Mouse (Mus musculus) lung, postnatal 10 days (tissue): ENCODE data around the gene Igsf3.

ENCODE experiments used
- DNase-seq: peaks from one replicate; pipeline ENCODE4 v3.0.0; 2021

The Igsf3 gene

GRCm38 (mm10) chr3:101376538-101377247 lies at the start of gene Igsf3:
Gene Igsf3 (plus strand): TSS chr3:101377083.
- DNase-seq: peak; percentile 84

DNA sequence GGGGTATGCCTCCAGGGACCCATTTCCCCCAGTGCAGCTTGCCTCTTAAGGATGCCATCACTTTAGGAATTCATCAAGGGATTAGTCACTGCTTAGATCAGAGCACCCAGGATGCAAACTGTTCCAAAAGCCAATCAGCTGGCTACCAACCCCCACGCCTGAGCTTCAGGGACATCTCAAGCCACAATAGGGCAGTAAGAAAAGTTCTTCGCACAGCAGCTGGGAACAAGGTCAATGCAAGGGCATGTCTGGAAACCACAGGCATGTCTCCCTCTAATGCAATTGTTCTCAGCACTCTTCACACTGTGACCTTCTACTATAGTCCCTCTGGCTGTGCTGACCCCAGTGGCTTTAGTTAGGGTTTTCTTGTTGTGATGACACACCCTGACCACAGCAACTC lies 49.6 kb upstream of the Igsf3 start:
- no peak for DNase-seq

DNA sequence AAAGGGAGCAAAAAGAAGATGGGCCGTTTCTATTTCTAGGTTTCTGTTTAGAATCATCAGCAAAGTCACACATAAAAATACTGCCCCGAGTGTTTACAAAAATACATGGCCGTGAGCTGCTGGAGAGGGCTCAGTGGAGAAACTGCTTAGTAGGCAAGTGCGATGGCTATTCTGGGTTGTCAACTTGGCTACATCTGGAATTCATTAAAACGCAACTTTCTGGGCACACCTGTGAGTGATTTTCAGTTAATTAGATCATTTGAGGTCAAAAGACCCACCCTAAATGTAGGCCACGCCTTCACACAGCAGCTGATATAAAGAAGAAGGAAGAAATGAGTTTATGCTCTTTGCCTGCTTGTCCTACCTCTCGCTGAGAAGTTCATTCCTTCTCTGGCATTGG lies 48.3 kb upstream of the Igsf3 start:
- no peak for DNase-seq

- DNase-seq: no peak
Measured at GRCm38 (mm10) chr3:101343199-101343924, 33.5 kb upstream of the Igsf3 start.

DNA sequence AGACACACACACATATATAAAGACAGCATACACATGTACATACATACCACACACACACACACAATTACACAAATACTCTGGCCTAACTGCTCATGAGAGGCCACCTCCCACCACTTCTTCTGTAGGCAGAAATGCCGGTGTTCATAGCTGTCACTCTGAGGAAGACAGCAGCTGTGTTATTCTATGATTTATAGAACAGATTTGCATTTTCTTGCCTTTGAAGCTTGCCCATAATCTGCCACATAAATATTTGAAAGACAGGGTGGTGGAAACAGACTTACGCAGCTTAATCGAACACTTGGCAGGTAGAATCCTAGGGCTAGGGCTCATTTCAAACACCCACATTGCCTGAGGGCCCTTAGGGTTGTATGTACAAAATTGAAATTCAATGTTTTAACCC lies 32.6 kb upstream of the Igsf3 start:
- no peak for DNase-seq

GRCm38 (mm10) chr3:101345299-101345698 lies 31.6 kb upstream of the Igsf3 start:
- DNase-seq: no peak

DNA sequence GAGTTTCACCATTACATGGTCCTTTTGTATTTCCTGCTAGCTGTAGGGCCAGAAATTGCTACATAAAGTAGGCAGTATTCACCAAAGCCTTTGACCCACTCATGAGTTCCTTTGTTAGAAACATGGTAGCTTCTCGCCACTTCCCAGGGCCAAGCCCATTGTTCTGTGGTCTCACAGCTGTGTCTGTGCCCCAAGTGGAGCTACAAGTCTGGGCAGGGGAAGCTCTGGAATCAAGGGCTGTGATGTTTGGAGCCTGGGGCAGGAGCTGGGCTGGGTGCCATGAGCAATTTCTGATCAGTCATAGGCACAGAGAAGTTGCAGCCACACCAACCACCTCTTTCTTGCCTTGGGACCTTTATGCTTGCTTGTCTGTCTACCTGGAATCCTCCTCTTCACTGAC lies 30.1 kb upstream of the Igsf3 start:
- DNase-seq: no peak

DNA sequence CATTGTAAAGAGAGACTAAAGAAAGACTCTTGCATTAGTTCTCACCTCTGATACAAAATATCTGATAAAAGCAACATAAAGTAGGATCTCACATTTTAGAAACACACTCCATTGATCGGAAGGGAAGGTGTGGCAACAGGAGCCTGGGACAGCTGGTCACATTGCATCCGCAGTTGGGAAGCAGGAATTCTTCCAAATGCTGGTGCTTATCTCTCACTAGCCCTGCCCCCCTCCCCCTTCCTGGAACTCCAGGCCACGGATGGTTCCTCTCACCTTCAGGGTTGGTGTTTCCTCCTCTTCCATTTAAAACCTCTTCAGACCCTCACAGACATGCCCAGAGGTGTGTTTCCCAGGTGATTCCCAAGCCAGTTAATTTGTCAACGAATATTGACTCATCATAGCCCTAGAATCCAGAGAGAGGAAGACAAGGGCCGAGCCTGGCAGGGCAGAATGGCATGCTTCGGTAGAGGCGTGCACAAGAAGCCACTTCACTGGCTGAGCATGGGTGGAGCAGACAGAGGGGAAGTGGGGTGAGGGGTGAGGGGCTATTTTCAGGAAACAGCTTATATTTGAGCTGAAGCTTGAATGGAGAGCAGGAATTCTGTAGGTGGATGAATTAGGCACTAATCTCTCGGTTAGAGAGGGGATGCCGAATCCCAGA lies 28.3 kb upstream of the Igsf3 start:
- DNase-seq: no peak

DNA sequence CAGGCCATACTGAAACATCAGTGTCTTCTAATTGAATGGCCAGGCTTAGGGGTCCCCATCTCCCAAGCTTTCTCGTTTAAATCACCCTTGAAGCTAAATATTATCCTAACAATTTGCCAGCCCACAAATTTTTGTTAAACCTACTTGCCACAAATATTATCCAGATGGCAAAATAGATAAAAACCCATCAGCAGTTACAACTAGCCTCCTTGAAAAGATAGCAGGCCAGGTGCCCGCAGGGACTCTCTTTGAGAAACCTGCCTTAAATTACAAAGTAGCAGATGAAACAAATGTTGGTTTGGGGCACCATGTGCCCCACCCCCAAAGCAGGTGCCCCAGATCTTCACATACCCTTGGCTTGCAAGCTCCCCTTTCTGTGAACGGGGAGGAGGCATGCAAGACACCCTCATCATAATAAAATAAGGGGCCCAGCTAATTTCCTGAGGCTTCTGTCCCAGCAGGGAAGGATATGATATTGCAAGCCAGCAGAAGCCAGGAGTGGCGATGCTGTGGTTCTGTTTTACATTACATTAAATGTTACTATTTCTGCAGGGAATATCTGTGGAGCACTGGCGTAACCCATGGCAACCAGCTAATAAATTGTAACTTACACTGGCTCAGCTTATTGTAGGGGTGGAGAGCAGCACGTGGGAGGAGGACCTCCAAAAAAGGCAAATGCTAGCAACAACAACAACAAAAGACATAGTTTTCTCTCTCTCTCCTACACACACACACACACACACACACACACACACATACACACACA lies 27.2 kb upstream of the Igsf3 start:
- no peak for DNase-seq

DNA sequence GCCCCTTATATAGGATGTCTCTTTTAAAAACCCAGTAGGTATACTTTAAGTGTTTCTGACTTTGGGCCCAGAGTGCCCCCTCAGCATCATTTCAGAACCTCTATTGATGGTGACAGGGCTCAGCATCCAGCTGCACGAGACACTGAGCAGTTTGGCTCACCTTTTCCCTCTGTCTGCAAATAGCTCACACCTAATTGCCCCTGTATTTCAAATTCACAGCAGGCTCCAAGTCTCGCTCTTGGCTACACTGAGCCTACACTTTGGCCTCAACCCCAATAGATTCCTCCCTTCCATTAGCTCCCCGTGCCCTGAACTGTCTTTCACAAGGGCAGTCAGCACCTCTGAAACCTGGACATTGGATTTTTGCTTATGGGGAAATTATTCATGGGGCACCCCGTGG lies 26.5 kb upstream of the Igsf3 start:
- no peak for DNase-seq

- no peak for DNase-seq
Measured at GRCm38 (mm10) chr3:101354490-101354889, 22.4 kb upstream of the Igsf3 start.

GRCm38 (mm10) chr3:101355702-101356101 lies 21.2 kb upstream of the Igsf3 start:
- no peak for DNase-seq

GRCm38 (mm10) chr3:101356583-101357553 lies 20.0 kb upstream of the Igsf3 start:
- DNase-seq: no peak

DNA sequence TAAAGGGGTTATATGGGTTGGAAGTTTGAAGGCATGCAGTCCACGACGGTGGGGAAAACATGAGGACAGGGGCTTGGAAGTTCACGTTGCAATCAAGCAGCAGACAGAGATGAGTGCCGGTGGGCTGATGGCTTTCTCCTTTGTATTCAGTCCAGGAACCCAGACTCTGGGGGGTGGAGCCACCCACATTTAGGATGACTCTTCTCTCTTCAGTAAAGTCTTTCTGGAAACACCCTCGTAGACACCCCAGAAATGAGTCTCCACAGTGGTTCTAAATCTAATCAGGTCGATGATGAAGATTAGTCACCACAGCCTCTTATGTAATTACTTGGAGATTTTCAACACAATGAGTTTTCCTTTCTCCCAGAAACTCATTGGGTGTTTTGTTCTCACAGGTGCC lies 16.1 kb upstream of the Igsf3 start:
- no peak for DNase-seq

DNA sequence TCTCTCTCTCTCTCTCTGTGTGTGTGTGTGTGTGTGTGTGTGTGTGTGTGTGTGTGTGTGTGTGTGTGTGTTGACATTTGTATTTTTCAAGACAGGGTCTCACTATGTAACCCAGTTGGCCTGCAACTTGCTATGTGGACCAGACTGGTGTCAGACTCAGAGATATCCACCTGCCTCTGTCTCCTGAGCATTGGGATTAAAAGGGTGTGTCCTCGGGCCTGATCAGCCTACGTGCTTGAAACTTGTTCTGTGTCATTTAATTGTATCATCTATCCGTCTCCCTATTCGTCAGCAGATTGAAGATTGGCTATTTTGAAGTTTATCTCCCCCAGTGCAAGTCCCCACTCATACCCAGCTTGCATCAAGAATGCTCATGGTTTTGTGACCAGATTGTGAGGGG lies 14.5 kb upstream of the Igsf3 start:
- DNase-seq: no peak

DNA sequence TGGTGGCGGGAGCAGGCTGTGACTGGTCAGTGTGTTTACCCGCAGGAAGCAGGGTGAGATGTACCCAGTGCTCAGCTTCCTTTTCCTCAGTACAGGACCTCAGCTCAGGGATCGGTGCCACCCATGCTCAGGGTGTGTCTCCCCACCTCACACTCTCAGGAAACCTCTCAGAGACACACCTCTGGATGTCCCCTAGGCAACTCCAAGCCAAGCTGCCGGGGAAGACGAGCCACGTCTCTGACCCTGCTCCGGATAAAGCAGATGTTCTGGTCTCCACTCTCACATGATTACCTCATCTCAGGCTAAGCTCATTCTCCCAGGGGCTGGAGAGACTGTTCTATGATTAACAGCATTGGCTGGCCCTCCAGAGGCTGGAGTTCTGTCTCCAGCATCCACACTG lies 13.3 kb upstream of the Igsf3 start:
- DNase-seq: no peak

DNA sequence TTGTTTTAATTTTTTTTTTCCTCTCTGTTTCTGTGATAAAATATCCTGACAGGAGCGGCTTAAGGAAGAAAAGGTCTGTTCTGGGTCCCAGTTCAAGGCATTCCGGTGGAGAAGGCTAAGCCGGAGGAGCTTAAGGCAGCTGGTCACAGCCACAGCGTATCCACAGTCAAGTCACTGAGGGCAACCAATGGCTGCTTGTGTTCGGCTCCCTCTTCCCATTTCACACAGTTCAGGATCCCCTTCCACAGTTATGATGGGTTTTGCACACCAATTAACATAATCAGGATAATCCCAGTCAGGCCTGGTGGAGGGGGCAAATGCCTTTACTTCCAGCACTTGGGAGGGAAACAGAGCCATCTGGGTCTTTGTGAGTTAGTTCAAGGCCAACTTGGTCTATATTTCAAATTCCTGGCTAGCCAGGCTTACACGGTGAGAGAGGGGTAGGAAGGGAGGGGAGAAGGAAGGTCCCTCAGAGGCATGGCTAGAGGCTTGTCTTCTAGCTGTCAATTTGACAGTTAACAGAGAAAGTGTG lies 11.7 kb upstream of the Igsf3 start:
- DNase-seq: no peak

GRCm38 (mm10) chr3:101365911-101366310 lies 11.0 kb upstream of the Igsf3 start:
- DNase-seq: no peak

GRCm38 (mm10) chr3:101367372-101367771 lies 9.5 kb upstream of the Igsf3 start:
- no peak for DNase-seq

GRCm38 (mm10) chr3:101369301-101369881 lies 7.5 kb upstream of the Igsf3 start:
- no peak for DNase-seq

GRCm38 (mm10) chr3:101372345-101372980 lies 4.4 kb upstream of the Igsf3 start:
- peak; percentile 68 for DNase-seq
